Mouse (Mus musculus) effector memory CD4-positive, alpha-beta T cell, adult 7 months (primary cell): ENCODE results near the gene Etl4. TPM values are rescaled to one million over a fixed set of nuclear protein-coding genes. Genes with fewer than 3 reads are reported as not detected.

Experiments
- polyA plus RNA-seq: library from polyadenylated mRNA; unstranded; fragments of 100-300 nt; shearing (Covaris generic); gene quantifications from one replicate; pipeline ENCODE4 v1.2.1, GENCODE M21; 2017

Gene Etl4
- polyA plus RNA-seq = 0.69 TPM

GRCm38 (mm10) chr2:19909171-19909899 is at the start of gene Etl4:
Gene Etl4 (plus strand): TSS chr2:19909780.

